Mouse (Mus musculus): ENCODE measurements around the gene Pakap. TPM values are rescaled to one million over a fixed set of nuclear protein-coding genes. Genes with fewer than 3 reads are reported as not detected.

Gene Pakap
- 10 to 100 TPM; 19.1 to 19.2 TPM for total RNA-seq (2021)
- long read RNA-seq, experiment 1: 0 reads
- long read RNA-seq, experiment 2, partial matches to known transcripts: 0 of 3 reads
- long read RNA-seq, experiment 2, other reads (novel, unspliced or antisense): 3 of 3 reads

- peak; percentile 41 to 71 for DNase-seq (ENCODE audit: low spot score in 2 of 2)
Observed at GRCm38 (mm10) chr4:57567666-57568206, at the start of gene Pakap. Gene Pakap (plus strand): TSS chr4:57568179.

- no peak for DNase-seq (ENCODE audit: low spot score in 2 of 2)
Observed at GRCm38 (mm10) chr4:57523456-57523855, 44.5 kb upstream of the Pakap start.

GRCm38 (mm10) chr4:57524461-57524860 is 43.5 kb upstream of the Pakap start:
- no peak for DNase-seq (ENCODE audit: low spot score in 2 of 2)

GRCm38 (mm10) chr4:57525221-57526011 is 42.6 kb upstream of the Pakap start:
- no peak for DNase-seq (ENCODE audit: low spot score in 2 of 2)

GRCm38 (mm10) chr4:57528296-57528695 is 39.7 kb upstream of the Pakap start:
- DNase-seq (ENCODE audit: low spot score in 2 of 2): no peak

GRCm38 (mm10) chr4:57533686-57534085 is 34.3 kb upstream of the Pakap start:
- DNase-seq (ENCODE audit: low spot score in 2 of 2): no peak

- no peak for DNase-seq (ENCODE audit: low spot score in 2 of 2)
Observed at GRCm38 (mm10) chr4:57534232-57534631, 33.7 kb upstream of the Pakap start.

- DNase-seq (ENCODE audit: low spot score in 2 of 2): no peak
Observed at GRCm38 (mm10) chr4:57535087-57535486, 32.9 kb upstream of the Pakap start.

- no peak for DNase-seq (ENCODE audit: low spot score in 2 of 2)
Observed at GRCm38 (mm10) chr4:57538029-57538688, 29.8 kb upstream of the Pakap start.

- no peak for DNase-seq (ENCODE audit: low spot score in 2 of 2)
Observed at GRCm38 (mm10) chr4:57543692-57544256, 24.2 kb upstream of the Pakap start.

GRCm38 (mm10) chr4:57547785-57548184 is 20.2 kb upstream of the Pakap start:
- DNase-seq (ENCODE audit: low spot score in 2 of 2): no peak

- DNase-seq (ENCODE audit: low spot score in 2 of 2): no peak
Observed at GRCm38 (mm10) chr4:57550216-57550615, 17.8 kb upstream of the Pakap start.

GRCm38 (mm10) chr4:57557102-57557501 is 10.9 kb upstream of the Pakap start:
- no peak for DNase-seq (ENCODE audit: low spot score in 2 of 2)

GRCm38 (mm10) chr4:57559438-57559837 is 8.5 kb upstream of the Pakap start:
- DNase-seq (ENCODE audit: low spot score in 2 of 2): no peak

- DNase-seq (ENCODE audit: low spot score in 2 of 2): no peak
Observed at GRCm38 (mm10) chr4:57560010-57560409, 8.0 kb upstream of the Pakap start.

- peak in 1 of 2 experiments; percentile 27 for DNase-seq (ENCODE audit: low spot score in 2 of 2)
Observed at GRCm38 (mm10) chr4:57561055-57561454, 6.9 kb upstream of the Pakap start.

GRCm38 (mm10) chr4:57565283-57565682 is 2.7 kb upstream of the Pakap start:
- no peak for DNase-seq (ENCODE audit: low spot score in 2 of 2)

GRCm38 (mm10) chr4:57565811-57566210 is 2.2 kb upstream of the Pakap start:
- DNase-seq (ENCODE audit: low spot score in 2 of 2): no peak

GRCm38 (mm10) chr4:57568268-57569068 is 489 bp downstream of the Pakap start:
- peak in 1 of 2 experiments; percentile 17 for DNase-seq (ENCODE audit: low spot score in 2 of 2)

- peak in 1 of 2 experiments; percentile 20 for DNase-seq (ENCODE audit: low spot score in 2 of 2)
Observed at GRCm38 (mm10) chr4:57569069-57569355, 1.0 kb downstream of the Pakap start.

- DNase-seq (ENCODE audit: low spot score in 2 of 2): peak in 1 of 2 experiments; percentile 20
Observed at GRCm38 (mm10) chr4:57569711-57570110, 1.7 kb downstream of the Pakap start.
